Mouse (Mus musculus): Measurements from ENCODE around the gene Lpgat1. TPM values are rescaled to one million over a fixed set of nuclear protein-coding genes. Genes with fewer than 3 reads are reported as not detected.

Gene Lpgat1
- polyA plus RNA-seq, 1 experiment from 2014 or later: 24.6 TPM

- no peak overlapping the region for H3K4me3 ChIP-seq (ENCODE audit: low read depth, low read length)
- H3K4me1 ChIP-seq (ENCODE audit: control insufficient read depth, insufficient read depth, low read length): peaks cover 14% of the 10 kb centered on the region
- no peak overlapping the region for H3K4me2 ChIP-seq (ENCODE audit: low read length)
- ATAC-seq: no peak
- 47% methylated on average over 6 of the region's 6 CpGs for WGBS
- H3K36me3 ChIP-seq (ENCODE audit: control insufficient read depth, insufficient read depth, low read length): peaks cover 38% of the 10 kb centered on the region
- H3K27me3 ChIP-seq (replicated peaks; ENCODE audit: control insufficient read depth, insufficient read depth, low read length): no peaks in the 10 kb centered on the region
- DNase-seq (ENCODE audit: low spot score): no peak
- H3K27ac ChIP-seq (ENCODE audit: low read depth, low read length): no peak overlapping the region
- H3K9me3 ChIP-seq (replicated peaks; ENCODE audit: control insufficient read depth, low read length): no peaks in the 10 kb centered on the region
- no peak overlapping the region for H3K9ac ChIP-seq (ENCODE audit: low read length)
Measured at GRCm38 (mm10) chr1:191723675-191724074, 6.0 kb downstream of the Lpgat1 start.

- Histone ChIP-seq H3K4me1 (ENCODE audit: control insufficient read depth, insufficient read depth, low read length) (peaks cover 14% of the 10 kb centered on the region), H3K9me3 (replicated peaks; ENCODE audit: control insufficient read depth, low read length) (no peaks in the 10 kb centered on the region), H3K27ac (ENCODE audit: low read depth, low read length) (no peak overlapping the region), H3K9ac (ENCODE audit: low read length) (no peak overlapping the region), H3K27me3 (replicated peaks; ENCODE audit: control insufficient read depth, insufficient read depth, low read length) (no peaks in the 10 kb centered on the region), H3K4me2 (ENCODE audit: low read length) (no peak overlapping the region), H3K36me3 (ENCODE audit: control insufficient read depth, insufficient read depth, low read length) (peaks cover 38% of the 10 kb centered on the region), H3K4me3 (ENCODE audit: low read depth, low read length) (no peak overlapping the region)
- DNase-seq (ENCODE audit: low spot score): no peak
- 81% methylated on average over 12 of the region's 12 CpGs for WGBS
- no peak for ATAC-seq
Measured at GRCm38 (mm10) chr1:191724385-191725061, 6.9 kb downstream of the Lpgat1 start.

DNA sequence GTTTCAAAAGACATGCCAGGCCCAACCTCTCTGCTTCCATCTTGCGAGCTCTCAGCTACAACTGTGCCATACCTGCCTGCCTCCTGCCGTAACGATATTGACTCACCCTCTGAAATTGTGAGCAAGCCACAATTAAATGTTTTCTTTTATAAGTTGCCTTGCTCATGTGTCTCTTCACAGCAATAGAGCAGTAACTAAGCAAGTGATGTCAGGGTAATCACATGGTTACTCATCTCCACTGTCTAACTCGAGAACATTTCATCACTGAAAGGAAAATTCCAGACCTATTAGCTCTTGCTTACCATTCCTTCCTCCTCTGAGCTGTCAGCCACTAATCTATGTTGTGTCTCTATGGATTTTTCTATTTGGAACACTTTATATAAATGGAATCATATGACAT lies 15.0 kb downstream of the Lpgat1 start:
- ATAC-seq: no peak
- H3K9ac ChIP-seq (ENCODE audit: low read length): no peak overlapping the region

GRCm38 (mm10) chr1:191733822-191734221 lies 16.2 kb downstream of the Lpgat1 start:
- DNase-seq (ENCODE audit: low spot score) (no peak), ATAC-seq (no peak)
- Histone ChIP-seq H3K36me3 (ENCODE audit: control insufficient read depth, insufficient read depth, low read length) (peaks cover 12% of the 10 kb centered on the region), H3K27ac (ENCODE audit: low read depth, low read length) (no peak overlapping the region), H3K4me2 (ENCODE audit: low read length) (no peak overlapping the region), H3K4me1 (ENCODE audit: control insufficient read depth, insufficient read depth, low read length) (no peaks in the 10 kb centered on the region), H3K9ac (ENCODE audit: low read length) (no peak overlapping the region), H3K27me3 (replicated peaks; ENCODE audit: control insufficient read depth, insufficient read depth, low read length) (no peaks in the 10 kb centered on the region), H3K9me3 (replicated peaks; ENCODE audit: control insufficient read depth, low read length) (no peaks in the 10 kb centered on the region), H3K4me3 (ENCODE audit: low read depth, low read length) (no peak overlapping the region)
- WGBS: 95% methylated on average over 4 of the region's 4 CpGs

More for the DNA sequence above, 15.0 kb downstream of the Lpgat1 start:
- H3K36me3 ChIP-seq (ENCODE audit: control insufficient read depth, insufficient read depth, low read length): peaks cover 17% of the 10 kb centered on the region
- H3K27ac ChIP-seq (ENCODE audit: low read depth, low read length): no peak overlapping the region
- H3K9me3 ChIP-seq (replicated peaks; ENCODE audit: control insufficient read depth, low read length): no peaks in the 10 kb centered on the region
- no peak for DNase-seq (ENCODE audit: low spot score)
- H3K4me1 ChIP-seq (ENCODE audit: control insufficient read depth, insufficient read depth, low read length): no peaks in the 10 kb centered on the region
- no peak overlapping the region for H3K4me3 ChIP-seq (ENCODE audit: low read depth, low read length)
- WGBS: 95% methylated on average over 4 of the region's 4 CpGs
- H3K27me3 ChIP-seq (replicated peaks; ENCODE audit: control insufficient read depth, insufficient read depth, low read length): no peaks in the 10 kb centered on the region
- no peak overlapping the region for H3K4me2 ChIP-seq (ENCODE audit: low read length)

DNA sequence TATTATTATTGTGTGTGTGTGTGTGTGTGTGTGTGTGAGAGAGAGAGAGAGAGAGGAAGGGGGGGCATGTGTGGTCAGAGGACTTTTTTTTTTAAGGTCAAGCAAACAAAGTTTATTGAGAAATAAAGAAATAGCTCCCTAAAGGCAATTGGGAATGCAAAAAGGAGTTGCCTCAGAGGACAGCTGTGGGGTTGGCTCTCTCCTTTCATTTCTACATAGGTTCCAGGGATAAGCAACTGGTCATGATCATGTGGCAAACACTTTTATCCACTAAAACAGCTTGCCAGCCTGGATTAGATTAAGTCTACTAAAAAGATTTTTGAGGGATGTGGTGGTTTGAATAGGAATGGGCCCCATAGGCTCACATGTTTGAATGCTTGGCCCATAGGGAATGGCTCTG lies 18.8 kb downstream of the Lpgat1 start:
- Histone ChIP-seq H3K4me2 (ENCODE audit: low read length) (no peak overlapping the region), H3K36me3 (ENCODE audit: control insufficient read depth, insufficient read depth, low read length) (peaks cover 12% of the 10 kb centered on the region), H3K27me3 (replicated peaks; ENCODE audit: control insufficient read depth, insufficient read depth, low read length) (no peaks in the 10 kb centered on the region), H3K9ac (ENCODE audit: low read length) (no peak overlapping the region), H3K9me3 (replicated peaks; ENCODE audit: control insufficient read depth, low read length) (no peaks in the 10 kb centered on the region), H3K4me1 (ENCODE audit: control insufficient read depth, insufficient read depth, low read length) (no peaks in the 10 kb centered on the region), H3K27ac (ENCODE audit: low read depth, low read length) (no peak overlapping the region), H3K4me3 (ENCODE audit: low read depth, low read length) (no peak overlapping the region)
- no peak for ATAC-seq
- no peak for DNase-seq (ENCODE audit: low spot score)

- WGBS: 89% methylated on average over 6 of the region's 6 CpGs
- no peak overlapping the region for H3K27ac ChIP-seq (ENCODE audit: low read depth, low read length)
- no peak for DNase-seq (ENCODE audit: low spot score)
Measured at GRCm38 (mm10) chr1:191737871-191738270, 20.2 kb downstream of the Lpgat1 start.

GRCm38 (mm10) chr1:191738726-191739125 lies 21.1 kb downstream of the Lpgat1 start:
- Histone ChIP-seq H3K36me3 (ENCODE audit: control insufficient read depth, insufficient read depth, low read length) (peaks cover under 1% of the 10 kb centered on the region; the same call in 1 of the 2 replicates), H3K27me3 (replicated peaks; ENCODE audit: control insufficient read depth, insufficient read depth, low read length) (no peaks in the 10 kb centered on the region), H3K9me3 (replicated peaks; ENCODE audit: control insufficient read depth, low read length) (no peaks in the 10 kb centered on the region), H3K9ac (ENCODE audit: low read length) (no peak overlapping the region), H3K4me2 (ENCODE audit: low read length) (no peak overlapping the region), H3K4me1 (ENCODE audit: control insufficient read depth, insufficient read depth, low read length) (no peaks in the 10 kb centered on the region), H3K27ac (ENCODE audit: low read depth, low read length) (no peak overlapping the region), H3K4me3 (ENCODE audit: low read depth, low read length) (no peak overlapping the region)
- WGBS: 91% methylated on average over 2 of the region's 2 CpGs
- ATAC-seq (no peak), DNase-seq (ENCODE audit: low spot score) (no peak)

More at GRCm38 (mm10) chr1:191737871-191738270, 20.2 kb downstream of the Lpgat1 start:
- no peaks in the 10 kb centered on the region for H3K4me1 ChIP-seq (ENCODE audit: control insufficient read depth, insufficient read depth, low read length)
- no peaks in the 10 kb centered on the region for H3K9me3 ChIP-seq (replicated peaks; ENCODE audit: control insufficient read depth, low read length)
- H3K4me2 ChIP-seq (ENCODE audit: low read length): no peak overlapping the region
- peaks cover 6% of the 10 kb centered on the region for H3K36me3 ChIP-seq (ENCODE audit: control insufficient read depth, insufficient read depth, low read length)
- no peak overlapping the region for H3K4me3 ChIP-seq (ENCODE audit: low read depth, low read length)
- no peaks in the 10 kb centered on the region for H3K27me3 ChIP-seq (replicated peaks; ENCODE audit: control insufficient read depth, insufficient read depth, low read length)
- H3K9ac ChIP-seq (ENCODE audit: low read length): no peak overlapping the region
- ATAC-seq: no peak

DNA sequence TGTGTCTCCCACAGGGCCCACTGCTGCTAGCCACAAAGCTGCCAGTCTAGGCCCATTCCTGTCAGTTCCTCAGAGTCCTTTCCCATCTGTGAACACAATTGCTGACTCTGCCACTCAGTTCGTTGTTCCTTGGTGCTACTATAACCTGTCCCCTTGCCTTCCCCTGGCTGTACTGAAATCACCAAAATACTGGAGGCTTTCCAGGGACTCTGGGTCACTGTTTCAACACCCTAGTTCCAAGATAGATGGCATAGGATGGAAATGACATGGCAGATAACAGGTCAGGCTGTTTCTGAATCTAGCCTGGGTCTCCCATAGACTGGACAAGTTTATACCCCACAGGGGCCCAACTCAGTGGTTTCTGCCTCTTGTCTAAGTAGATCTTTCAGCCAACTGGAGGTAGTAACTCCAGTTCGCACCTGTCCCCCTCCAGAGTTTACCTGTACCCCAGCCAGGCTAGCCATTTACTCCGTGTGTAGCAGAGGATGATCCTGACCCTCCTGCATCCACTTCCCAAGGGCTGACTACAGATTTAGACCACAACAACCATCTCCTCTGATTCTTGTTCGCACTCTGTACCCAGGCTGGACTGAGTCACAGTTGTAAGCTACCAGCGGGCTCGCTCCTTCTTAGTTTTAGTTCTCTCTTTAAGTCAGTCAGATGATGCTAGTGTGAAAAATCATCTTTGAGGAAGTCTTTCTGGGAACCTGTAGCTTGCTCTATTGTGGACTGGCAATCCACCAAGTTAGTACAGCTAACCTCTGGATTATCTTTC lies 23.1 kb downstream of the Lpgat1 start:
- Histone ChIP-seq H3K27ac (ENCODE audit: low read depth, low read length) (no peak overlapping the region), H3K4me1 (ENCODE audit: control insufficient read depth, insufficient read depth, low read length) (no peaks in the 10 kb centered on the region), H3K4me2 (ENCODE audit: low read length) (no peak overlapping the region), H3K27me3 (replicated peaks; ENCODE audit: control insufficient read depth, insufficient read depth, low read length) (no peaks in the 10 kb centered on the region), H3K36me3 (ENCODE audit: control insufficient read depth, insufficient read depth, low read length) (no peaks in the 10 kb centered on the region), H3K4me3 (ENCODE audit: low read depth, low read length) (no peak overlapping the region), H3K9me3 (replicated peaks; ENCODE audit: control insufficient read depth, low read length) (no peaks in the 10 kb centered on the region), H3K9ac (ENCODE audit: low read length) (no peak overlapping the region)
- ATAC-seq (no peak), DNase-seq (ENCODE audit: low spot score) (no peak)
- 87% methylated on average over 6 of the region's 6 CpGs for WGBS

DNA sequence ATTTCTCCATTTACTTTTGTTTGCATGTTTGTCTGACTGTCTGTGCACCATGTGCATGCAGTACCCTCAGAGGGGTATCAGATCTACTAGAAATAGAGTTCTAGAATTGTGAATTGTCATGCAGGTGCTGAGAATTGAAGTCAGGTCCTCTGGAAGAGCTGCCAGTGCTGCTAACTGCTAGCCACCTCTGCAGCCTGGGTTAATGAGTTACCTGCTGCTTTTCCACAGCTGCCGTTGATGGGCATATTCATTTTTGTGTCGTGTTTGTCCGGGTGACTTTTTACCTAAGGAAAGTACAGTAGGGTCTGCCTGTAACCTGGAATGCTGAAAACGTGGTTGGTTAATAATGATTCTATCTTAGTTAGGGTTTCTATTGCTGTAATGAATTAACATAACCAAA lies 24.0 kb downstream of the Lpgat1 start:
- no peak for ATAC-seq
- 93% methylated on average over 4 of the region's 4 CpGs for WGBS
- H3K4me1 ChIP-seq (ENCODE audit: control insufficient read depth, insufficient read depth, low read length): no peaks in the 10 kb centered on the region

More for the DNA sequence above, 24.0 kb downstream of the Lpgat1 start:
- H3K36me3 ChIP-seq (ENCODE audit: control insufficient read depth, insufficient read depth, low read length): no peaks in the 10 kb centered on the region
- no peak overlapping the region for H3K4me3 ChIP-seq (ENCODE audit: low read depth, low read length)
- no peak for DNase-seq (ENCODE audit: low spot score)
- H3K27ac ChIP-seq (ENCODE audit: low read depth, low read length): no peak overlapping the region
- H3K9me3 ChIP-seq (replicated peaks; ENCODE audit: control insufficient read depth, low read length): no peaks in the 10 kb centered on the region
- H3K4me2 ChIP-seq (ENCODE audit: low read length): no peak overlapping the region
- no peaks in the 10 kb centered on the region for H3K27me3 ChIP-seq (replicated peaks; ENCODE audit: control insufficient read depth, insufficient read depth, low read length)
- H3K9ac ChIP-seq (ENCODE audit: low read length): no peak overlapping the region

Measured in forebrain, embryonic 14.5 days (tissue).